11 mouse cellular contexts compared by ENCODE assay signal in genomic region chr1:43338096-43338915, GRCm38 (mm10).
DNase-seq lines count a peak whose midpoint lies in the region; ATAC-seq and TF ChIP-seq lines count a peak whose summit lies in the region.
"Had no signal": no experiment of that assay in that cellular context is flagged by ENCODE, and none has a peak within 500 bp of the region (broad histone marks: within the 10 kb centered on the region; RNA-seq: fewer than 3 reads in every experiment).

No protein-coding gene starts in this region.

- TF ChIP-seq CTCF in kidney, adult 2 months (conservative IDR thresholded peaks at IDR 0.05; ENCODE audit: insufficient read depth, insufficient read length, low read depth, low read length) = no peak

- no peak for ATAC-seq in activated CD4-positive, CD25-positive, alpha-beta regulatory T cell, adult 4 months
- no peak for ATAC-seq in midbrain, embryonic 15.5 days (replicated peaks)

- DNase-seq in kidney, adult 2 months = peak; percentile 20
- DNase-seq in kidney, adult 11 months = no peak
- DNase-seq in retina, postnatal 1 day = peak; percentile 42
- no peak for DNase-seq in retina, embryonic 14.5 days (ENCODE audit: low spot score)
- peak; percentile 10 for DNase-seq in heart, postnatal 4 days
- no peak for DNase-seq in testis, postnatal 10 days (ENCODE audit: low spot score)

- TF ChIP-seq POLR2A in kidney, adult 2 months (IDR thresholded peaks at IDR 0.05; ENCODE audit: low read depth, low read length) = no peak

- no peak overlapping the region for H3K9ac ChIP-seq in midbrain, embryonic 15.5 days
- H3K9ac ChIP-seq: liver, embryonic 14.5 days had no signal

- H3K4me2 ChIP-seq in midbrain, embryonic 15.5 days = no peak overlapping the region

- no peaks in the 10 kb centered on the region for H3K36me3 ChIP-seq in kidney, adult 2 months (ENCODE audit: control insufficient read depth, insufficient read depth, low read length)
- no peaks in the 10 kb centered on the region for H3K36me3 ChIP-seq in midbrain, embryonic 15.5 days (replicated peaks)
- H3K36me3 ChIP-seq: forebrain, embryonic 10.5 days; midbrain, embryonic 10.5 days had no signal

- no peaks in the 10 kb centered on the region for H3K9me3 ChIP-seq in midbrain, embryonic 15.5 days

- WGBS in kidney, adult 2 months = 64% methylated on average over 6 of the region's 6 CpGs
- 72% methylated on average over 6 of the region's 6 CpGs for WGBS in midbrain, embryonic 15.5 days

- no peak overlapping the region for H3K4me3 ChIP-seq in kidney, adult 2 months (ENCODE audit: insufficient read depth, low read depth, low read length)
- no peak overlapping the region for H3K4me3 ChIP-seq in midbrain, embryonic 15.5 days
- H3K4me3 ChIP-seq: forebrain, embryonic 10.5 days; midbrain, embryonic 10.5 days had no signal

- peaks cover 2% of the 10 kb centered on the region; the same call in 1 of the 2 replicates for H3K4me1 ChIP-seq in kidney, adult 2 months (ENCODE audit: control insufficient read depth, insufficient read depth, low read length)
- no peaks in the 10 kb centered on the region for H3K4me1 ChIP-seq in midbrain, embryonic 15.5 days
- H3K4me1 ChIP-seq: forebrain, embryonic 10.5 days; midbrain, embryonic 10.5 days had no signal

- no peaks in the 10 kb centered on the region; the same call in 1 of the 2 replicates for H3K27me3 ChIP-seq in kidney, adult 2 months (replicated peaks; ENCODE audit: control insufficient read depth, insufficient read depth, low read length)
- H3K27me3 ChIP-seq in midbrain, embryonic 15.5 days (replicated peaks) = no peaks in the 10 kb centered on the region

- peak overlapping the region; percentile 47 for H3K27ac ChIP-seq in kidney, adult 2 months (ENCODE audit: insufficient read depth, low read depth, low read length)
- no peak overlapping the region for H3K27ac ChIP-seq in midbrain, embryonic 15.5 days
- H3K27ac ChIP-seq: forebrain, embryonic 10.5 days; liver, embryonic 14.5 days; midbrain, embryonic 10.5 days had no signal

Comparison
In these comparisons a context has a peak if more than half of its experiments do, and no peak if none do; other contexts are left out.
1. DNase-seq: peak in kidney, adult 2 months (single experiment), retina, postnatal 1 day (single experiment) and heart, postnatal 4 days (single experiment); none in kidney, adult 11 months (single experiment), retina, embryonic 14.5 days (single experiment) and testis, postnatal 10 days (single experiment).